Mouse (Mus musculus) neural tube, embryonic 14.5 days (tissue): ENCODE measurements at regions not wholly inside any gene's neighbourhood (a gene's known extent, or its start where the extent isn't known, plus 50 kb on each side); places are given as distances from the start of the nearest gene placed in this dataset.

Source experiments
- ATAC-seq: fragments of 200-750 bp; cut with Nextera tagmentation; 2 replicates; pipeline ENCODE4 v1.8.0; 2017; ENCODE audit warnings: low read depth, mild to moderate bottlenecking, moderate TSS enrichment, moderate library complexity
- H3K27ac ChIP-seq: fragments of 300-500 bp; sonication (generic); 2 replicates; pipeline ENCODE4 v1.5.1; 2014; ENCODE audit warnings: low read depth, mild to moderate bottlenecking, control low read depth, low read length, moderate library complexity, mixed read lengths
- H3K27me3 ChIP-seq: fragments of 300-500 bp; sonication (generic); 2 replicates; pipeline ENCODE4 v1.6.1; 2014; ENCODE audit warnings: low read length; ENCODE audit not compliant: control insufficient read depth, insufficient read depth
- H3K36me3 ChIP-seq: fragments of 300-500 bp; sonication (generic); 2 replicates; pipeline ENCODE4 v1.6.1; 2014; ENCODE audit warnings: low read length, mixed read lengths; ENCODE audit not compliant: control insufficient read depth, insufficient read depth
- H3K4me1 ChIP-seq: fragments of 300-500 bp; sonication (generic); 2 replicates; pipeline ENCODE4 v1.6.1; 2014; ENCODE audit warnings: low read length; ENCODE audit not compliant: control insufficient read depth, insufficient read depth
- H3K4me2 ChIP-seq: fragments of 300-500 bp; sonication (generic); 2 replicates; pipeline ENCODE4 v1.6.1; 2014; ENCODE audit warnings: mild to moderate bottlenecking, low read depth, low read length, control low read depth
- H3K4me3 ChIP-seq: fragments of 300-500 bp; sonication (generic); 2 replicates; pipeline ENCODE4 v1.5.1; 2014; ENCODE audit warnings: low read depth, low read length, control low read depth, mixed read lengths
- H3K9ac ChIP-seq: fragments of 300-500 bp; sonication (generic); replicated peaks from 2 replicates; pipeline ENCODE4 v1.6.1; 2014; ENCODE audit warnings: low read depth, mild to moderate bottlenecking, control low read depth, low read length, mixed read lengths
- H3K9me3 ChIP-seq: fragments of 300-500 bp; sonication (generic); 2 replicates; pipeline ENCODE4 v1.6.1; 2016; ENCODE audit warnings: low read length; ENCODE audit not compliant: control insufficient read depth
- WGBS: fragments of 180-500 bp; shearing (Covaris S2); extraction: QIAGEN DNeasy Blood & Tissue Kit; methylation state at CpG from one replicate; pipeline ENCODE4 v1.1.7; 2014; 5-methylcytosine and 5-hydroxymethylcytosine counted together

- no peak for ATAC-seq
- 85% methylated on average over 3 of the region's 3 CpGs for WGBS
Measured at GRCm38 (mm10) chr2:92721951-92722350, 122.4 kb downstream of the Chst1 start.

GRCm38 (mm10) chr2:92723618-92724263 lies 124.2 kb downstream of the Chst1 start:
- Histone ChIP-seq H3K9ac (no peak overlapping the region), H3K4me2 (no peak overlapping the region), H3K4me1 (peaks cover 12% of the 10 kb centered on the region), H3K36me3 (no peaks in the 10 kb centered on the region), H3K27me3 (no peaks in the 10 kb centered on the region), H3K9me3 (no peaks in the 10 kb centered on the region), H3K27ac (0 out of 2 replicates have a peak overlapping the region, but pooled peaks have one; percentile 18), H3K4me3 (no peak overlapping the region)
- ATAC-seq, result peak; percentile 54; the same call in 1 of the 2 replicates
- 31% methylated on average over 9 of the region's 9 CpGs for WGBS

More at GRCm38 (mm10) chr2:92721951-92722350, 122.4 kb downstream of the Chst1 start:
- Histone ChIP-seq H3K4me3 (no peak overlapping the region), H3K27me3 (no peaks in the 10 kb centered on the region), H3K4me2 (no peak overlapping the region), H3K4me1 (peaks cover 12% of the 10 kb centered on the region), H3K27ac (no peak overlapping the region), H3K9me3 (no peaks in the 10 kb centered on the region), H3K9ac (no peak overlapping the region), H3K36me3 (no peaks in the 10 kb centered on the region)

GRCm38 (mm10) chr2:92726640-92727039 lies 127.1 kb downstream of the Chst1 start:
- WGBS, result 34% methylated on average over 7 of the region's 7 CpGs
- no peak overlapping the region for H3K9ac ChIP-seq

GRCm38 (mm10) chr2:92727241-92727640 lies 127.7 kb downstream of the Chst1 start:
- Histone ChIP-seq H3K27me3 (no peaks in the 10 kb centered on the region), H3K27ac (peak overlapping the region; percentile 63; the same call in 1 of the 2 replicates), H3K9ac (no peak overlapping the region), H3K4me3 (no peak overlapping the region), H3K36me3 (no peaks in the 10 kb centered on the region), H3K4me1 (peaks cover 12% of the 10 kb centered on the region), H3K9me3 (no peaks in the 10 kb centered on the region), H3K4me2 (no peak overlapping the region)
- WGBS, result 87% methylated on average over 2 of the region's 2 CpGs
- no peak for ATAC-seq

More at GRCm38 (mm10) chr2:92726640-92727039, 127.1 kb downstream of the Chst1 start:
- Histone ChIP-seq H3K27ac (peak overlapping the region; percentile 63; the same call in 1 of the 2 replicates), H3K27me3 (no peaks in the 10 kb centered on the region), H3K4me2 (no peak overlapping the region), H3K4me3 (no peak overlapping the region), H3K36me3 (no peaks in the 10 kb centered on the region), H3K9me3 (no peaks in the 10 kb centered on the region), H3K4me1 (peaks cover 12% of the 10 kb centered on the region)
- ATAC-seq, result peak; percentile 52; the same call in 1 of the 2 replicates

GRCm38 (mm10) chr2:92728388-92728787 lies 128.9 kb downstream of the Chst1 start:
- no peak for ATAC-seq
- Histone ChIP-seq H3K27me3 (no peaks in the 10 kb centered on the region), H3K4me1 (peaks cover 11% of the 10 kb centered on the region), H3K27ac (no peak overlapping the region), H3K9me3 (no peaks in the 10 kb centered on the region), H3K4me2 (no peak overlapping the region), H3K4me3 (no peak overlapping the region), H3K9ac (no peak overlapping the region), H3K36me3 (no peaks in the 10 kb centered on the region)
- WGBS, result 82% methylated on average over 3 of the region's 3 CpGs

GRCm38 (mm10) chr2:92730371-92730770 lies 130.9 kb downstream of the Chst1 start:
- Histone ChIP-seq H3K4me3 (no peak overlapping the region), H3K27me3 (no peaks in the 10 kb centered on the region), H3K4me2 (no peak overlapping the region), H3K27ac (no peak overlapping the region), H3K36me3 (no peaks in the 10 kb centered on the region), H3K9ac (no peak overlapping the region), H3K9me3 (no peaks in the 10 kb centered on the region), H3K4me1 (peaks cover 9% of the 10 kb centered on the region)
- ATAC-seq, result no peak
- WGBS, result 95% methylated on average over 6 of the region's 6 CpGs

- no peaks in the 10 kb centered on the region for H3K36me3 ChIP-seq
- no peaks in the 10 kb centered on the region for H3K4me1 ChIP-seq
- 96% methylated on average over 1 of the region's 1 CpGs for WGBS
- ATAC-seq, result no peak
- no peak overlapping the region for H3K9ac ChIP-seq
- no peaks in the 10 kb centered on the region for H3K9me3 ChIP-seq
- H3K4me3 ChIP-seq, result no peak overlapping the region
- H3K27me3 ChIP-seq, result no peaks in the 10 kb centered on the region
- H3K27ac ChIP-seq, result no peak overlapping the region
- H3K4me2 ChIP-seq, result no peak overlapping the region
Measured at GRCm38 (mm10) chr2:92733403-92733802, 133.9 kb downstream of the Chst1 start.

GRCm38 (mm10) chr2:92735784-92736183 lies 136.3 kb downstream of the Chst1 start:
- no peaks in the 10 kb centered on the region for H3K4me1 ChIP-seq
- no peaks in the 10 kb centered on the region for H3K27me3 ChIP-seq
- H3K36me3 ChIP-seq, result no peaks in the 10 kb centered on the region
- no peak overlapping the region for H3K4me2 ChIP-seq
- no peak overlapping the region for H3K9ac ChIP-seq
- 89% methylated on average over 5 of the region's 5 CpGs for WGBS
- H3K9me3 ChIP-seq, result no peaks in the 10 kb centered on the region
- H3K27ac ChIP-seq, result no peak overlapping the region
- ATAC-seq, result no peak
- H3K4me3 ChIP-seq, result no peak overlapping the region

GRCm38 (mm10) chr2:92737301-92737700 lies 137.8 kb downstream of the Chst1 start:
- ATAC-seq, result no peak
- no peaks in the 10 kb centered on the region for H3K9me3 ChIP-seq
- no peak overlapping the region for H3K27ac ChIP-seq
- H3K4me3 ChIP-seq, result no peak overlapping the region
- no peak overlapping the region for H3K9ac ChIP-seq
- H3K36me3 ChIP-seq, result no peaks in the 10 kb centered on the region
- WGBS, result 89% methylated on average over 1 of the region's 1 CpGs
- H3K27me3 ChIP-seq, result no peaks in the 10 kb centered on the region
- no peak overlapping the region for H3K4me2 ChIP-seq
- H3K4me1 ChIP-seq, result no peaks in the 10 kb centered on the region
